Mouse (Mus musculus) layer of hippocampus, adult 2 months (tissue): ENCODE results near the gene Gtf2h3. TPM values are rescaled to one million over a fixed set of nuclear protein-coding genes. Genes with fewer than 3 reads are reported as not detected.
"Not testable (repeated sequence)": the region's sequence is repeated elsewhere in the genome, so short reads cannot be mapped to it uniquely, and the experiment has no call there.

Source experiments
- DNase-seq, 2 experiments: peaks; one replicate each; pipeline ENCODE4 v3.0.0; 2022; ENCODE audit warnings: low spot score in 2 of 2
- H3K27ac ChIP-seq: fragments of 200-600 bp; 2 replicates; pipeline ENCODE4 v1.8.1; 2022
- H3K4me3 ChIP-seq: fragments of 200-600 bp; 2 replicates; pipeline ENCODE4 v1.8.1; 2022; ENCODE audit warnings: mild to moderate bottlenecking
- CTCF ChIP-seq: fragments of 200-600 bp; conservative IDR thresholded peaks from 2 replicates; pipeline ENCODE4 v1.8.1; 2022; ENCODE audit warnings: antibody characterized with exemption, mild to moderate bottlenecking, moderate library complexity
- total RNA-seq, 2 experiments: library from RNA; stranded (reverse); gene quantifications; 2 replicates each; pipeline ENCODE4 v1.2.3; 2021

The Gtf2h3 gene
- total RNA-seq, 2 experiments from 2014 or later, result 31.7 to 35.7 TPM

GRCm38 (mm10) chr5:124540905-124541601 lies 37.9 kb upstream of the Gtf2h3 start:
- no peak for TF ChIP-seq CTCF
- H3K27ac ChIP-seq, result peak overlapping the region; percentile 75
- DNase-seq, result no peak
- H3K4me3 ChIP-seq, result peak overlapping the region; percentile 85

- DNase-seq, result no peak
- H3K4me3 ChIP-seq, result peak overlapping the region; percentile 85
- TF ChIP-seq CTCF, result no peak
- H3K27ac ChIP-seq, result peak overlapping the region; percentile 75
Measured at GRCm38 (mm10) chr5:124541602-124541973, 37.4 kb upstream of the Gtf2h3 start.

- not testable (repeated sequence) for H3K4me3 ChIP-seq, DNase-seq, H3K27ac ChIP-seq
Measured at GRCm38 (mm10) chr5:124550737-124551136, 28.2 kb upstream of the Gtf2h3 start.

- H3K27ac ChIP-seq, result peak overlapping the region; percentile 91; the same call in 1 of the 2 replicates
- DNase-seq, result not testable (repeated sequence)
- TF ChIP-seq CTCF, result peak; percentile 60
- peak overlapping the region; percentile 87 for H3K4me3 ChIP-seq
Measured at GRCm38 (mm10) chr5:124551349-124552093, 27.4 kb upstream of the Gtf2h3 start.

- no peak for DNase-seq
- H3K27ac ChIP-seq, result peak overlapping the region; percentile 91
Measured at GRCm38 (mm10) chr5:124552094-124552472, 26.9 kb upstream of the Gtf2h3 start.

GRCm38 (mm10) chr5:124552558-124553307 lies 26.2 kb upstream of the Gtf2h3 start, which contains the start of gene Ddx55:
TSS of gene Ddx55 (plus strand) at chr5:124552864.
- TF ChIP-seq CTCF, result peak; percentile 19; the same call in 1 of the 2 replicates
- DNase-seq, result peak; percentile 90 to 92
- peak within 1 kb of the TSS; percentile 87 for H3K4me3 ChIP-seq

More at GRCm38 (mm10) chr5:124552094-124552472, 26.9 kb upstream of the Gtf2h3 start:
- H3K4me3 ChIP-seq, result peak overlapping the region; percentile 87
- no peak for TF ChIP-seq CTCF

GRCm38 (mm10) chr5:124553607-124554006 lies 25.3 kb upstream of the Gtf2h3 start:
- no peak for TF ChIP-seq CTCF
- Histone ChIP-seq H3K27ac (no peak overlapping the region), H3K4me3 (peak overlapping the region; percentile 87)
- DNase-seq, result no peak

More at GRCm38 (mm10) chr5:124552558-124553307, 26.2 kb upstream of the Gtf2h3 start, which contains the start of gene Ddx55:
- peak within 1 kb of the TSS; percentile 91 for H3K27ac ChIP-seq

- Histone ChIP-seq H3K27ac (no peak overlapping the region), H3K4me3 (no peak overlapping the region)
- peak; percentile 71 for TF ChIP-seq CTCF
- no peak for DNase-seq
Measured at GRCm38 (mm10) chr5:124555145-124555544, 23.8 kb upstream of the Gtf2h3 start.

GRCm38 (mm10) chr5:124571068-124571467 lies 7.9 kb upstream of the Gtf2h3 start:
- DNase-seq, result peak; percentile 67 to 83
- TF ChIP-seq CTCF, result no peak
- no peak overlapping the region for H3K4me3 ChIP-seq
- peak overlapping the region; percentile 75 for H3K27ac ChIP-seq

- no peak overlapping the region for H3K27ac ChIP-seq
- TF ChIP-seq CTCF, result no peak
Measured at GRCm38 (mm10) chr5:124575467-124575866, 3.5 kb upstream of the Gtf2h3 start.

GRCm38 (mm10) chr5:124582515-124582914 lies 3.6 kb downstream of the Gtf2h3 start:
- no peak for DNase-seq
- Histone ChIP-seq H3K27ac (no peak overlapping the region), H3K4me3 (no peak overlapping the region)
- no peak for TF ChIP-seq CTCF

More at GRCm38 (mm10) chr5:124575467-124575866, 3.5 kb upstream of the Gtf2h3 start:
- H3K4me3 ChIP-seq, result no peak overlapping the region
- no peak for DNase-seq

GRCm38 (mm10) chr5:124592768-124593167 lies 13.8 kb downstream of the Gtf2h3 start:
- no peak for TF ChIP-seq CTCF
- Histone ChIP-seq H3K4me3 (no peak overlapping the region), H3K27ac (no peak overlapping the region)
- DNase-seq, result no peak
